Mouse (Mus musculus) splenic B cell, adult 2 months (primary cell): ENCODE measurements around the gene Srsf3.
"Not testable (repeated sequence)": the region's sequence is repeated elsewhere in the genome, so short reads cannot be mapped to it uniquely, and the experiment has no call there.

ENCODE experiments used
- DNase-seq: peaks from one replicate; pipeline ENCODE4 v3.0.0-alpha.2; 2011; ENCODE audit warnings: low read depth, low spot score
- H3K27me3 ChIP-seq: 2 replicates; pipeline ENCODE4 v1.6.1; 2012; ENCODE audit warnings: mild to moderate bottlenecking, low read length, moderate library complexity, mixed read lengths; ENCODE audit not compliant: control insufficient read depth, poor library complexity, insufficient read depth, severe bottlenecking
- H3K36me3 ChIP-seq: 2 replicates; pipeline ENCODE4 v1.6.1; 2012; ENCODE audit warnings: mild to moderate bottlenecking, low read length, moderate library complexity, mixed read lengths; ENCODE audit not compliant: control insufficient read depth, poor library complexity, insufficient read depth, severe bottlenecking

Gene Srsf3

GRCm38 (mm10) chr17:29026652-29027356, 5.6 kb upstream of the Srsf3 start:
- Histone ChIP-seq H3K36me3 (no peaks in the 10 kb centered on the region), H3K27me3 (no peaks in the 10 kb centered on the region)
- no peak for DNase-seq

- H3K27me3 ChIP-seq: no peaks in the 10 kb centered on the region
- DNase-seq: no peak
- no peaks in the 10 kb centered on the region for H3K36me3 ChIP-seq
These were observed 1.9 kb upstream of the Srsf3 start for GRCm38 (mm10) chr17:29030321-29031034.

- not testable (repeated sequence) for DNase-seq, H3K36me3 ChIP-seq, H3K27me3 ChIP-seq
These were observed 1.2 kb upstream of the Srsf3 start for GRCm38 (mm10) chr17:29031085-29031711.

GRCm38 (mm10) chr17:29031771-29032273, 606 bp upstream of the Srsf3 start:
- no peaks in the 10 kb centered on the region for H3K27me3 ChIP-seq
- no peaks in the 10 kb centered on the region for H3K36me3 ChIP-seq
- DNase-seq: peak; percentile 69

GRCm38 (mm10) chr17:29033569-29034061, 1.2 kb downstream of the Srsf3 start:
- no peak for DNase-seq
- Histone ChIP-seq H3K27me3 (no peaks in the 10 kb centered on the region), H3K36me3 (peaks cover 9% of the 10 kb centered on the region; the same call in 1 of the 2 replicates)

- no peak for DNase-seq
- no peaks in the 10 kb centered on the region for H3K27me3 ChIP-seq
- peaks cover 9% of the 10 kb centered on the region; the same call in 1 of the 2 replicates for H3K36me3 ChIP-seq
These were observed 1.8 kb downstream of the Srsf3 start for GRCm38 (mm10) chr17:29034264-29034663.

- DNase-seq: no peak
- no peaks in the 10 kb centered on the region for H3K27me3 ChIP-seq
- peaks cover 18% of the 10 kb centered on the region; the same call in 1 of the 2 replicates for H3K36me3 ChIP-seq
These were observed 3.1 kb downstream of the Srsf3 start for GRCm38 (mm10) chr17:29035506-29035905.

- no peak for DNase-seq
- Histone ChIP-seq H3K36me3 (peaks cover 22% of the 10 kb centered on the region; the same call in 1 of the 2 replicates), H3K27me3 (no peaks in the 10 kb centered on the region)
These were observed 6.9 kb downstream of the Srsf3 start for GRCm38 (mm10) chr17:29039351-29039750.

GRCm38 (mm10) chr17:29041632-29042031, 9.2 kb downstream of the Srsf3 start:
- H3K27me3 ChIP-seq, DNase-seq: not testable (repeated sequence)
- H3K36me3 ChIP-seq: peaks cover 32% of the 10 kb centered on the region

GRCm38 (mm10) chr17:29042569-29042968, 10.1 kb downstream of the Srsf3 start:
- Histone ChIP-seq H3K36me3 (peaks cover 26% of the 10 kb centered on the region), H3K27me3 (no peaks in the 10 kb centered on the region)
- DNase-seq: no peak

GRCm38 (mm10) chr17:29043583-29043982, 11.2 kb downstream of the Srsf3 start:
- DNase-seq: no peak
- Histone ChIP-seq H3K36me3 (peaks cover 24% of the 10 kb centered on the region), H3K27me3 (no peaks in the 10 kb centered on the region)

GRCm38 (mm10) chr17:29044146-29044924, 11.9 kb downstream of the Srsf3 start:
- DNase-seq: no peak
- no peaks in the 10 kb centered on the region for H3K27me3 ChIP-seq
- H3K36me3 ChIP-seq: peaks cover 23% of the 10 kb centered on the region

GRCm38 (mm10) chr17:29044925-29045319, 12.5 kb downstream of the Srsf3 start:
- Histone ChIP-seq H3K27me3 (no peaks in the 10 kb centered on the region), H3K36me3 (peaks cover 17% of the 10 kb centered on the region)
- DNase-seq: peak; percentile 79
